Mouse (Mus musculus): Measurements from ENCODE around the gene Ptprn2.

GRCm38 (mm10) chr12:116752784-116753183, 267.3 kb downstream of the Ptprn2 start:
- TF ChIP-seq CTCF (IDR thresholded peaks at IDR 0.05; ENCODE audit: borderline replicate concordance, insufficient read depth, low read depth, low read length) = no peak
- no peak for TF ChIP-seq POLR2A (IDR thresholded peaks at IDR 0.05; ENCODE audit: borderline replicate concordance, insufficient read depth, low read length)
